Mouse (Mus musculus): ENCODE measurements around the gene Tor1aip1. TPM values are rescaled to one million over a fixed set of nuclear protein-coding genes. Genes with fewer than 3 reads are reported as not detected.

The Tor1aip1 gene
- polyA plus RNA-seq, 1 experiment from 2014 or later: 29.2 TPM

GRCm38 (mm10) chr1:156037144-156037583 lies 884 bp upstream of the Tor1aip1 start:
- DNase-seq (peak; percentile 69), ATAC-seq (0 out of 2 replicates have a peak, but pooled peaks have one; percentile 1)
- H3K36me3 ChIP-seq (replicated peaks; ENCODE audit: insufficient read depth, low read length): peaks cover 20% of the 10 kb centered on the region
- H3K27ac ChIP-seq (ENCODE audit: low read depth): peak overlapping the region; percentile 100
- peaks cover 17% of the 10 kb centered on the region for H3K4me1 ChIP-seq (ENCODE audit: insufficient read depth)
- 2% methylated on average over 5 of the region's 5 CpGs for WGBS (ENCODE audit: insufficient replicate concordance)
- H3K27me3 ChIP-seq (ENCODE audit: insufficient read depth, low read length): no peaks in the 10 kb centered on the region
- TF ChIP-seq CTCF (IDR thresholded peaks at IDR 0.05; ENCODE audit: low read depth): no peak
- TF ChIP-seq EP300 (IDR thresholded peaks at IDR 0.05; ENCODE audit: low read depth): peak; percentile 20; the same call in 1 of the 2 replicates
- H3K9ac ChIP-seq (replicated peaks): peak overlapping the region; percentile 68
- no peaks in the 10 kb centered on the region for H3K9me3 ChIP-seq (ENCODE audit: low read length)
- H3K4me2 ChIP-seq (ENCODE audit: low read depth, low read length): peak overlapping the region; percentile 83
- peak overlapping the region; percentile 76 for H3K4me3 ChIP-seq (ENCODE audit: low read depth, low read length)

DNA sequence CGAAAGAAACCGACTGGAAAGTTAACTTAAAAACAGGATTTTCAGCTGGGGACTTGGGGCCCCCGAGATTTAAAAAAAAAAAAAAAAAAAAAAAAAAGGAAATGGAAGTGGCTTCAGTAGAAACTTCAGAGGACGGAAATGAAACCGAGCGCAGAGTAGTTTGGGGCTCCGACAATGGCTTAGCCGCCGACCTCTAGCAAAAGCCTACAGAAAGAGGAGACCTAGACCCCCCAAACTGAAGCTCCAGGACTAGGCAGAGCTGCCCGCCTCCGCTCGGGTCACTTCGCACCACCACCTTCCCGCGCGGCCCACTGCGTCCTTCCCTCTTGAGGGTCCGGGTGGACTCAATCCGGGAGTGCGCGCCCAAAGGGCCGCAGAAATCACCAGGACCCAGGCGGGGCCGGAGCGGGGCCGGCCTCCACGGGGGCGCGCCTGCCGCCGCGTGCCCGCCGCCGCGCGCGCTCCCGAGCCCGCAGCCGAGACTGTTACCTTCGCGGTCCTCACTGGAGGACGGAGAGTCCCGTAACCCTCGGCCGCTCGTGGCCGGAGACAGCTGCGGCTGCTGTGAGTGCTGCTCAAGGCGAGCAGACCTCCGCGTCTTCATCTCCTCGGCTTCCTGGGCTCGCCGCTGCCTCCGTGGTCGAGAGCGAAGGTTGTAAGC lies 881 bp downstream of the Tor1aip1 start, which contains the start of gene Tor1aip2:
TSS of gene Tor1aip2 (plus strand) at position 135 of the 661 bp plus-strand sequence.
- TF ChIP-seq EP300 (IDR thresholded peaks at IDR 0.05; ENCODE audit: low read depth) (no peak), CTCF (IDR thresholded peaks at IDR 0.05; ENCODE audit: low read depth) (no peak)
- DNase-seq: peak; percentile 90
- H3K36me3 ChIP-seq (replicated peaks; ENCODE audit: insufficient read depth, low read length): peaks cover 37% of the 10 kb centered on the region
- H3K27ac ChIP-seq (ENCODE audit: low read depth): peak within 1 kb of the TSS; percentile 100
- H3K27me3 ChIP-seq (ENCODE audit: insufficient read depth, low read length): no peaks in the 10 kb centered on the region
- peaks cover 12% of the 10 kb centered on the region for H3K4me1 ChIP-seq (ENCODE audit: insufficient read depth)
- peak within 1 kb of the TSS; percentile 76 for H3K4me3 ChIP-seq (ENCODE audit: low read depth, low read length)
- H3K9ac ChIP-seq (replicated peaks): peak within 1 kb of the TSS; percentile 95
- no peaks in the 10 kb centered on the region for H3K9me3 ChIP-seq (ENCODE audit: low read length)
- WGBS (ENCODE audit: insufficient replicate concordance): under 1% methylated on average over 51 of the region's 59 CpGs
- ATAC-seq: peak; percentile 73
- peak within 1 kb of the TSS; percentile 83 for H3K4me2 ChIP-seq (ENCODE audit: low read depth, low read length)

DNA sequence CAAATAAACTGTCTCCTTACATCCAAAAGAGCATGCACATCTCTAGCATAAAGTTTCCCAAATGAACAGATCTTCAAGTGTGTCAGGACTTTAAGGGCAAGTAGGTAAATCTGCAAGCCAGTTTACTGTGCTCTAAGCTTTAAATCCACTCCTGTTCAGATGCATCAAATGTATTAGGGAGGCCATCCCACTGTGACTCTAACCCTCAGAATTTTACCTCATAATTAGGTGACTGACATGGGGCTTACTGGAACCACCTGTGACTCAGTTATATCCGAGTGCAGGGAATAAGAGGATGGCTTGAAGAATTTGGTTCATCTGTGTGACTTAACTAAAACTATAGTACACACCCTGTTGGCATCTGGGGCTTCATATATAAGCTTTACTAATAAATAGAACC lies 1.6 kb downstream of the Tor1aip1 start:
- Histone ChIP-seq H3K27me3 (ENCODE audit: insufficient read depth, low read length) (no peaks in the 10 kb centered on the region), H3K9ac (replicated peaks) (peak overlapping the region; percentile 95), H3K36me3 (replicated peaks; ENCODE audit: insufficient read depth, low read length) (peaks cover 43% of the 10 kb centered on the region), H3K4me1 (ENCODE audit: insufficient read depth) (peaks cover 7% of the 10 kb centered on the region; the same call in 1 of the 2 replicates), H3K4me2 (ENCODE audit: low read depth, low read length) (peak overlapping the region; percentile 83), H3K4me3 (ENCODE audit: low read depth, low read length) (peak overlapping the region; percentile 76), H3K27ac (ENCODE audit: low read depth) (peak overlapping the region; percentile 100), H3K9me3 (ENCODE audit: low read length) (no peaks in the 10 kb centered on the region)
- WGBS (ENCODE audit: insufficient replicate concordance): 29% methylated on average over 1 of the region's 1 CpGs
- DNase-seq (no peak), ATAC-seq (no peak)
- TF ChIP-seq CTCF (IDR thresholded peaks at IDR 0.05; ENCODE audit: low read depth) (no peak), EP300 (IDR thresholded peaks at IDR 0.05; ENCODE audit: low read depth) (no peak)

GRCm38 (mm10) chr1:156033921-156034320 lies 2.4 kb downstream of the Tor1aip1 start:
- no peak overlapping the region for H3K27ac ChIP-seq (ENCODE audit: low read depth)
- ATAC-seq (no peak), DNase-seq (no peak)
- no peak overlapping the region for H3K9ac ChIP-seq (replicated peaks)
- no peaks in the 10 kb centered on the region for H3K27me3 ChIP-seq (ENCODE audit: insufficient read depth, low read length)
- peaks cover 7% of the 10 kb centered on the region; the same call in 1 of the 2 replicates for H3K4me1 ChIP-seq (ENCODE audit: insufficient read depth)
- peaks cover 50% of the 10 kb centered on the region for H3K36me3 ChIP-seq (replicated peaks; ENCODE audit: insufficient read depth, low read length)
- no peaks in the 10 kb centered on the region for H3K9me3 ChIP-seq (ENCODE audit: low read length)
- peak overlapping the region; percentile 83 for H3K4me2 ChIP-seq (ENCODE audit: low read depth, low read length)
- peak overlapping the region; percentile 76 for H3K4me3 ChIP-seq (ENCODE audit: low read depth, low read length)
- 96% methylated on average over 7 of the region's 7 CpGs for WGBS (ENCODE audit: insufficient replicate concordance)
- TF ChIP-seq EP300 (IDR thresholded peaks at IDR 0.05; ENCODE audit: low read depth) (no peak), CTCF (IDR thresholded peaks at IDR 0.05; ENCODE audit: low read depth) (no peak)

GRCm38 (mm10) chr1:156028340-156028975 lies 7.8 kb downstream of the Tor1aip1 start:
- no peaks in the 10 kb centered on the region for H3K27me3 ChIP-seq (ENCODE audit: insufficient read depth, low read length)
- 0 out of 2 replicates have a peak overlapping the region, but pooled peaks have one; percentile 18 for H3K27ac ChIP-seq (ENCODE audit: low read depth)
- H3K36me3 ChIP-seq (replicated peaks; ENCODE audit: insufficient read depth, low read length): peaks cover 79% of the 10 kb centered on the region
- H3K4me3 ChIP-seq (ENCODE audit: low read depth, low read length): no peak overlapping the region
- TF ChIP-seq EP300 (IDR thresholded peaks at IDR 0.05; ENCODE audit: low read depth) (no peak), CTCF (IDR thresholded peaks at IDR 0.05; ENCODE audit: low read depth) (no peak)
- no peaks in the 10 kb centered on the region for H3K9me3 ChIP-seq (ENCODE audit: low read length)
- DNase-seq: no peak
- 0 out of 2 replicates have a peak, but pooled peaks cover 4% of the 10 kb centered on the region for H3K4me1 ChIP-seq (ENCODE audit: insufficient read depth)
- ATAC-seq: no peak
- WGBS (ENCODE audit: insufficient replicate concordance): 68% methylated on average over 4 of the region's 4 CpGs
- H3K4me2 ChIP-seq (ENCODE audit: low read depth, low read length): no peak overlapping the region
- H3K9ac ChIP-seq (replicated peaks): no peak overlapping the region

DNA sequence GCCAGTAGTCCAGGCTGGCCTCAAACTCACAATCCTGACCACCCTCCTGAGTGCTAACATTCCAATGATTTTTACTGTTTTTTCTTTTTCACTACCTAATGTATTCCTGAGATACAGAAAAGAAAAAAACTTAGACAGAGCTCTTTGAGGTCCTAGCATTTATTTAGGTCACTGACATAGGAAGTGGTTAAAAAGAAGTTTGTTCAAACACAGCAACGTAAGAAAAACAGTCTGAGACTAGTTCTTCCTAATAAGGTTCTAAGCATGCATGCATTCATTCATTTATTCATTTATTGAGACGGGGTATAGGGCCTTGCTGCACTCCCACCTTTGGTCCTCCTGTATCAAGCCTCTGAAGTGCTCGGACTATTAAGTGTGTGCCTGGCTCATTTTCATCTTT lies 8.4 kb downstream of the Tor1aip1 start:
- Histone ChIP-seq H3K27me3 (ENCODE audit: insufficient read depth, low read length) (no peaks in the 10 kb centered on the region), H3K9me3 (ENCODE audit: low read length) (no peaks in the 10 kb centered on the region), H3K27ac (ENCODE audit: low read depth) (0 out of 2 replicates have a peak overlapping the region, but pooled peaks have one; percentile 14), H3K4me3 (ENCODE audit: low read depth, low read length) (no peak overlapping the region), H3K4me2 (ENCODE audit: low read depth, low read length) (no peak overlapping the region), H3K9ac (replicated peaks) (no peak overlapping the region), H3K36me3 (replicated peaks; ENCODE audit: insufficient read depth, low read length) (peaks cover 75% of the 10 kb centered on the region), H3K4me1 (ENCODE audit: insufficient read depth) (0 out of 2 replicates have a peak, but pooled peaks cover 3% of the 10 kb centered on the region)
- WGBS (ENCODE audit: insufficient replicate concordance): 87% methylated on average over 3 of the region's 3 CpGs
- TF ChIP-seq CTCF (IDR thresholded peaks at IDR 0.05; ENCODE audit: low read depth) (no peak), EP300 (IDR thresholded peaks at IDR 0.05; ENCODE audit: low read depth) (no peak)
- no peak for ATAC-seq
- no peak for DNase-seq
